Mouse (Mus musculus) testis, adult 2 months (tissue): ENCODE measurements around the gene Abcb5. TPM values are rescaled to one million over a fixed set of nuclear protein-coding genes. Genes with fewer than 3 reads are reported as not detected.

Experiments
- H3K27ac ChIP-seq: fragments of 200-500 bp; 2 replicates; pipeline ENCODE4 v1.5.1; 2012; ENCODE audit warnings: low read depth, low read length; ENCODE audit not compliant: control insufficient read depth, insufficient read depth
- H3K27me3 ChIP-seq: fragments of 200-500 bp; 2 replicates; pipeline ENCODE4 v1.6.1; 2012; ENCODE audit warnings: mild to moderate bottlenecking, low read length, moderate library complexity; ENCODE audit not compliant: control insufficient read depth, insufficient read depth
- H3K36me3 ChIP-seq: fragments of 200-500 bp; 2 replicates; pipeline ENCODE4 v1.6.1; 2012; ENCODE audit warnings: mild to moderate bottlenecking, low read length; ENCODE audit not compliant: control insufficient read depth, insufficient read depth
- H3K4me1 ChIP-seq: fragments of 200-500 bp; 2 replicates; pipeline ENCODE4 v1.6.1; 2012; ENCODE audit warnings: low read length; ENCODE audit not compliant: control insufficient read depth, insufficient read depth
- H3K4me3 ChIP-seq: fragments of 200-500 bp; 2 replicates; pipeline ENCODE4 v1.5.1; 2012; ENCODE audit warnings: low read depth, mild to moderate bottlenecking, low read length, moderate library complexity, mixed read lengths; ENCODE audit not compliant: control insufficient read depth
- CTCF ChIP-seq: fragments of 200-500 bp; IDR thresholded peaks from 2 replicates; pipeline ENCODE4 v1.5.1; 2012; ENCODE audit warnings: low read depth, mild to moderate bottlenecking, inconsistent platforms, low read length, moderate library complexity; ENCODE audit not compliant: control insufficient read depth, insufficient read depth, insufficient replicate concordance
- POLR2A ChIP-seq: fragments of 200-500 bp; IDR thresholded peaks from 2 replicates; pipeline ENCODE4 v1.6.1; 2012; ENCODE audit warnings: low read depth, mild to moderate bottlenecking, inconsistent platforms, low read length, moderate library complexity; ENCODE audit not compliant: control insufficient read depth
- polyA plus RNA-seq: library from polyadenylated mRNA; depleted of rRNA; stranded (reverse); fragments of >200 nt; gene quantifications from 2 replicates; pipeline ENCODE4 v1.2.3, GENCODE M21; 2012; rRNA removed

The Abcb5 gene
- polyA plus RNA-seq, 1 experiment = 0.05 TPM

DNA sequence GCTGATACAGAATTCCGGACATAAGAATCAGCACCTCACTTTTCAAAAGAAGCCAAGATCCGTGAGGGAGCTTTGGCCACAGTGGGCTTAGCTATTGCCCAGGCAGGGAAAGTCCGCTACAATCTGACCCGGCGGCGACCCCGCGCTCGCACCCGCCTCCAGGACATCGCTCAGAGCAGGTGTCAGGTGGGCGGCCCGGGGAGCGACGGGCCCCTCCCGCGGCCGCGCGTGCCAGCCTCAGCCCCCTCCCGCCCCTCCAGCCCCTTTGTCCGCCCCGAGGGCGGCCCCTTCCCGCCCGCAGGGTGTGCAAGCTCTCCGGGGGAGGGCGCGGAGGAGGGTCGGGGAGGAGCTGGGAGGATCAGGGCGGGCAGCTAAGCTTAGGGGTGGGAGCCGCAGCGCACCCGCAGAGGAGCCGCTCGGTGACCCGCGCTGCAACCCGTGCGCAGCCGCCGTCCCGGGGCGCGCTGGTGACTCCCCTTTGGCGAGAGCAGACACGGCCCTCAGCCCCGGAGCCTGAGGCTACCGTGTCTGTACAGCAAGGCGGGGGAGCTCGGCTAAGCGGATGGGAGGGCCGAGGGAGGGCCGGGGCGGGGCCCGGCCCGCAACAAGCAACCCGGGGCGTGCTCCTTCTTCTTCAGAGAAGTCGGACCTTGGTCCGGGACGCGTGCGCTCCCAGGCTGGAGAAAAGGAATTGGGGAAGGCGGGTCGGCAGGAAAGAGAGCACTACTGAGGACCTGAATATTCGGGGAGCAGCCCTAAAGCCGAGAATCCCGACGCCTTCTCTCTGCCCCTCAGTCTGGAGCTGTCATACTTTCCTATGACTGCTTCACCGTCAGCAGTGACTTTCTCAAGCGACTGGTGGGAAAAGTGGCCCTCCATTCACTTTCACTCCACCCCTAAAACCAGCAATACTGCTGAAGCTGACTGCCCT is 129.5 kb downstream of the Abcb5 start:
- peaks cover 10% of the 10 kb centered on the region for H3K4me1 ChIP-seq
- no peak overlapping the region for H3K27ac ChIP-seq

GRCm38 (mm10) chr12:118829881-118830280 is 136.3 kb downstream of the Abcb5 start:
- Histone ChIP-seq H3K27ac (no peak overlapping the region), H3K27me3 (no peaks in the 10 kb centered on the region), H3K36me3 (no peaks in the 10 kb centered on the region), H3K4me3 (no peak overlapping the region), H3K4me1 (no peaks in the 10 kb centered on the region)
- no peak for TF ChIP-seq CTCF
- no peak for TF ChIP-seq POLR2A

More for the DNA sequence above, 129.5 kb downstream of the Abcb5 start:
- H3K27me3 ChIP-seq = peaks cover 7% of the 10 kb centered on the region
- no peak for TF ChIP-seq CTCF
- TF ChIP-seq POLR2A = no peak
- no peaks in the 10 kb centered on the region for H3K36me3 ChIP-seq
- peak overlapping the region; percentile 59 for H3K4me3 ChIP-seq

Other genes with a start within 250 kb of the Abcb5 start
- not detected in 2 replicates for gene Sp8, start 120.1 kb downstream of the Abcb5 start, polyA plus RNA-seq